Mouse (Mus musculus): Measurements from ENCODE around the gene Sp6.

Gene Sp6

DNA sequence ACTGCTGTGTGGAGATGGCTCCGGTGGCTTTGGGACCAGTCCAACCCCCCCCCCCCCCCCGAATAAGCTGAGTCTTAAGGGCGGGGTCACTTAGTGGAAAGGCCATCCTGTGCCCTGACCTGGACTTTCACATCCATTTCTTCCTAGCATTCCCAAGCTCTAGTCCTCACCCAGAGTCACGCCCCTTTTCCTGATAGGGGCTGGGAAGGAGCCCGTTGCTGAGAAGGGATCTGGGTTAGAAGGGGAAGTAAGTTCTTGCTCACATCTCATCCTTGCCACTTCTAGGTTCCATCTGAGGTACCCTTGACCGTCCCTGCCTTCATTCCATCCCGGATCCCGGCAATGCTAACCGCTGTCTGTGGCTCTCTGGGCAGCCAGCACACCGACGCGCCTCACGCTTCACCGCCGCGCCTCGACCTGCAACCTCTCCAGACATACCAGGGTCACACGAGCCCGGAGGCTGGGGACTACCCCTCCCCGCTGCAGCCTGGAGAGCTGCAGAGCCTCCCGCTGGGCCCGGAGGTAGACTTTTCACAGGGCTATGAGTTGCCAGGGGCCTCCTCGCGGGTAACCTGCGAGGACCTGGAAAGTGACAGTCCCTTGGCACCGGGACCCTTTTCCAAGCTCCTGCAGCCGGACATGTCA is 8.0 kb downstream of the Sp6 start:
- DNase-seq (ENCODE audit: low read depth, low spot score): peak; percentile 68

DNA sequence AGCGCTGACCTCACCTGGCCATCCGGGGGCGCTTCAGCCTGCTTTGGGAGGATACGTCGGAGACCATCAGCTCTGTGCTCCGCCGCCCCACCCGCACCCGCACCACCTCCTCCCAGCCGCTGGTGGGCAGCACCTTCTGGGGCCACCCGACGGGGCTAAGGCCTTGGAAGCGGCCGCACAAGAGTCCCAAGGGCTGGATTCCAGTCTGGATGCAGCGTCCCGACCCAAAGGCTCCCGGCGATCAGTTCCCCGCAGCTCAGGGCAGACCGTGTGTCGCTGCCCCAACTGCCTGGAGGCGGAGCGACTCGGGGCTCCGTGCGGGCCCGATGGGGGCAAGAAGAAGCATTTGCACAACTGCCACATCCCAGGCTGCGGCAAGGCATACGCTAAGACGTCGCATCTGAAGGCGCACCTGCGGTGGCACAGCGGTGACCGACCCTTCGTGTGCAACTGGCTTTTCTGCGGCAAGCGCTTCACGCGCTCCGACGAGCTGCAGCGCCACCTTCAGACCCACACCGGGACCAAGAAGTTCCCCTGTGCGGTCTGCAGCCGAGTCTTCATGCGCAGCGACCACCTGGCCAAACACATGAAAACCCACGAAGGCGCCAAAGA is 8.8 kb downstream of the Sp6 start:
- DNase-seq (ENCODE audit: low read depth, low spot score): peak; percentile 95

DNA sequence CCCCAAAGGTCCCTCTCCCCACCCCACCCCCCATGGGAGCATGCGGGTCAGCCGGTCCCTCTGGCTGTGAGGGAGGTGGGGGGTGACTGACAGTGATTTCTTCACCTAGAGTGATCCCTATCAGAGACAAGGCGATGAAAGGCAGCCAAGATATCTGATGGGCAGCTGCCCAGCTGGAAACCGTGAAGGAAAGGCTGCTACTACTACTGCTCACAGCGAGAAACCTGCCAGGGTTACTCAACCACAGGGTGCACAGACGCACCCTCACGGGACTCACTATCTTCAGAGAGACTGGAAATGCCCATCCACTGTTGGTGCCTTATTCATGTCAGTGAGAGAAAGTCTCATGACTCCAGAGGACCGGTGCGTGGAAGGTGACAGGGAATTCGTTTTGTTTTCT is 11.8 kb downstream of the Sp6 start:
- no peak for DNase-seq (ENCODE audit: low read depth, low spot score)

DNA sequence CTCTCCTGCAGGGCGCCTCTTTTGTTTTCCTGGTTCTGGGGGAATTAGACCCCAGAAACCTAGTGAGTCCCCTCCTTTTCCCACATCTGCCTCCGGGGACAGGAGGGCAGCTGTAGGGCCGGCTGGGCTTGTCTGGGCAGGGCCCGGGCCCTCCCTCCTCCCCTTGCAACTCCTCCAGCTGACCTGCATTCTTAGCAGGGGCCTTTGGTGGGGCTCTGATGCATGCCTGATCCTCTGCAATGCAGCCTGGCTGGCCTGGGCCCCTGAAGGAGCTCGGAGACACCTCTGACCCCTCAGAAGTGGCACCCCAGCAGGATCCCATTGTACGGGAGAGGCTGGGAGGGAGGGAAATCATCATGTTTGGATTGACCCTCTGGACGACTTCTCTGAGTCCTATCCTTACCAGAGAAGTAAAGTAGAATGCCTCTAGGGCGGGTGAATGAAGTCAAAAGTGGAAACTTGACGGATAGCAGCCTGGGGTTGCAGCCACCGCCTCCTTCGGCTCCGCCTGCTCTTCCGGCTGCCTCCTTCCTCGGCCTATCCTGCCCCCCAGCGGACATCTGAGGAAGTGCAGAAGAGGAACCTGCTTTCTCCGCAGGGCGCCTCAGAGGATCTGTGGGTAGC is 12.6 kb downstream of the Sp6 start:
- peak; percentile 95 for DNase-seq (ENCODE audit: low read depth, low spot score)

DNA sequence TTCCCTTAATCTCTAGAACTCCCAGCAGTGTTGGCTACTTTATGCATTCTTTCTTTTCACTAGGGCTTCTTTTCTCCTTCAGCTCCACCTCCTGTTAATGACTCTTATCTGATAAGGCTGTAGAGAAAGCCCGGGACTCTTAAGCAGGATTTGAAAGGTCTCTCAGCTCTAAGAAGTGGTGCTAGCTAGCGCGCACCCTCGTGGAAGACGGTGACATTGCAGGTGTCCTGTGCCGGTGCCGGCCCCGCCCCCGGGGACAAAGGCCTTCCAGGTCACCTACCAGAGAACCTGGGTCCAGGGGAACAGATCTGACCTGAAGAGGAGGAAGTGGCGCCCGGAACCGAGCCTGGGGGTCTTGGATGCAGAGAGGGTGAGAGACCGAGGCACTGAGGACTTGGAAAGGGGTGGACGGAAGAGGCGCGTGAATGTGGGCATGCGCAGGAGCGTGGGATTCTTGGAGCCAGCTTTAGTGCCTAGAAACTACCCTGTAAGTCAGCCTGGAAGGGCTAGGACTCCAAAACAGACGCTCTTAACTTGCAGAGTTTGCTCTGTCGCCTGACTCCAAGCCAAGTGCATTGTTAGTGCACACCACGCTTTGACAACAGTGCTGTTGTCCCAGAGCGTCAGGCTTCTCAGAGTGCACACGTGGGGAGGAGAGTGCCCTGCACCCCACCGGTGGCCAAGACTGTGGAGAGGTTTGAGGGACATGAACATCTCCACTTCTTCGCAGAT is 16.7 kb downstream of the Sp6 start, which contains the start of gene Scrn2:
Gene Scrn2, plus strand, starts transcription at position 253 of the 732 bp plus-strand sequence.
- peak; percentile 95 for DNase-seq (ENCODE audit: low read depth, low spot score)

DNA sequence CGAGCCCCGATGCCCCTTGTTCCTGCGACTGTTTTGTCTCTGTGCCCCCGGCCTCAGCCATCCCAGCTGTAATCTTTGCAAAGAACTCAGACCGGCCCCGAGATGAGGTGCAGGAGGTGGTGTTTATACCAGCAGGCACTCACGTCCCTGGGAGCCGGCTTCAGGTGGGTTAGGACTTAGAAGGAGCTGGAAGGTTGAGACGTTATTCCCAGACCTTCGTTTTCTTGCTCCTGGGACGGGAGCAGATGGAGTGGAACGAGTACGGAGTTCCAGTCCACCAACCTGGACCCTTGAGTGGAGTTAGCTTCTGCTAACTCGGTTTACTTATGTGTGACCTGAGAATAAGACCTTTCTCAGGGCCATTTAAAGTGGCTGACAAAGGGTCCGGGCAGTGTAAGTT is 17.2 kb downstream of the Sp6 start:
- no peak for DNase-seq (ENCODE audit: low read depth, low spot score)

DNA sequence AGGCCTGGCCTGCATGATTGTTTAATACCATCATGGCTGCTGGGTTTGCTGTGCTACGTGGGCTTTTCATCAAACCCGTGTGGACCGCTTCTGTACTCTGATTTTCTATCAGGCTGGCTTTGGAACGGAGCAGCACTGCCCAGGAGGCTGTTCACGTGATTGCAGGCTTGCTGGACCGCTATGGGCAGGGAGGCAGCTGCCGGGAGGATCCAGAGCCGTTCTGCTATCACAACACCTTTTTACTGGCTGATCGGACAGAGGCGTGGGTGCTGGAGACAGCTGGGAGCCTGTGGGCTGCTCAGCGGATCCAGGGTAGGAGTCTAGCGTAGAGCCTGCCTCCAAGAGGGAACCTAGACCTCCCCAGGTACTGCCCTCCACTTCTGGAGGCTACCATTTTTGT is 18.8 kb downstream of the Sp6 start:
- DNase-seq (ENCODE audit: low read depth, low spot score): no peak

DNA sequence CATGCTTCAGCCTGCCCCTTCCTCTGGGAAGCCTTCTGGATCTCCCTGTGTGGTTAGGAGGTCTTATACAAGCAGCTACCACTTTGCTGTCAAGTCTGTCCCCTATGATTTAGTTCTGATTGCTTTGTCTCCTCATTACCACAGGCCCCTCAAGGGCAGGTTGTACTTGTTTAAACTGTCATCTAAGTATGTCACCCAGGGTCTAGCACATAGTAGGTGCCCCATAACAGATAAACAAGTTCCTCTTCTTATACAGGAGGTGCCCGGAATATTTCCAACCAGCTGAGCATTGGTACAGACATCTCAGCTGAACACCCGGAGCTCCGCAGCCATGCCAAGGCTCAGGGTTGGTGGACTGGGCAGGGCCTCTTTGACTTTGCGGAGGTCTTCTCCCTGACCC is 19.3 kb downstream of the Sp6 start:
- DNase-seq (ENCODE audit: low read depth, low spot score): no peak

DNA sequence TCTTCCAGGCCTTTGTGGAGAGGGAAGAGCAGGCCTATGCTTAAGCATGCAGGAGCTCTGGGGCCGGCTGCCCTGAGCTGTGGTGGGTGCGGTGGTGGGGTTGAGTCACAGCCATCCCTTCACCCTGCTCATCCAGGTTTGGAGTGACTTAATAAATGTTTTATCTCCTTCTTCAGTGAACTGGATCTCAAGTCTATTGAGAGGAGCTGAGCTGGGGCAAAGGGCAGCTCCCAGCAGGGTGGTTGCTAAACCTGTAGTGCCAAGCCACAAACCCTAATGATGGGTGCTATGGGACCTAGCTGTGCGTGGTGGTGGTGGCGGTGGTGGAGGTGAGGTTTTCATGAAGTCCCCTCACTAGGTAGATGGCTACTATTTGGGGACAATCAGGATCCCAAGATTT is 20.6 kb downstream of the Sp6 start:
- DNase-seq (ENCODE audit: low read depth, low spot score): no peak

DNA sequence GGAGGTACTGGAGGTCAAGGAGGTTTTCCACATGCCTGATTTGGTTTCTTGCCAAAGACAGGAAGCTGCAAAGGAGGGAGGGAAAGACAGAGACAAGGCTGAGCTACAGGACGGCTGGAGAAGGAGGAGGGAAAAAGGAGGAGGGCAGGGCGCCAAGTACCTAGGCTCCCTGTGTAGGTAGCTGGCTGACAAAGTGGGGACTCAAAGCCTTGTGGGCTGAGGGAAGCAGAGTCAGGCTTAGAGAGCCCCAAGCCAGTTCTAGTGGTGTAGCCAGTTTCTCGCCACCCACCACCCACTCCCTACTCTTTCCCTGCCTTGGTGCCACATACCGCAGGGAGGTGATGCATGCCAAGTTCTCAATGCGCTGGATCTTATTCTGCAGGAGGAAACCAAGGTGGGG is 22.9 kb downstream of the Sp6 start:
- DNase-seq (ENCODE audit: low read depth, low spot score): no peak

DNA sequence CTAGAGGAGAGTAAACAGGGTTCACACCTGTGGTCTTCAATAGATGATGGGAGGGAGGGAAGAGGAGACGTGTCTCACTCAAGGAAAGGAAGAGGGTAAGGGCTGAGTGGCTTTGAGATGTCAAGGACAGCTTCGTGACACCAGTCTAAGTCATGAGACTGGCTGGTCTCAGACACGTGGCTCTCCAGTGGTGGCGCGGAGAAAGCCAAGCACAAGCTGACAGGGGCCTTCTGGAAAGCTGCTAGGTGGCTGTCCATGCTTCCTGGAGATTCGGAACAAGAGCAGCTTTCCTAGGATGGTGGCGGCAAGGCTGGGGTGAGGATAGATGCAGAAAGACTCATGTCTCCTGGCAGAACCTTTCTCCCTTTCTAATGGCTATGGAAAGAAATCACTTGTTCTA is 25.7 kb downstream of the Sp6 start:
- peak; percentile 46 for DNase-seq (ENCODE audit: low read depth, low spot score)

DNA sequence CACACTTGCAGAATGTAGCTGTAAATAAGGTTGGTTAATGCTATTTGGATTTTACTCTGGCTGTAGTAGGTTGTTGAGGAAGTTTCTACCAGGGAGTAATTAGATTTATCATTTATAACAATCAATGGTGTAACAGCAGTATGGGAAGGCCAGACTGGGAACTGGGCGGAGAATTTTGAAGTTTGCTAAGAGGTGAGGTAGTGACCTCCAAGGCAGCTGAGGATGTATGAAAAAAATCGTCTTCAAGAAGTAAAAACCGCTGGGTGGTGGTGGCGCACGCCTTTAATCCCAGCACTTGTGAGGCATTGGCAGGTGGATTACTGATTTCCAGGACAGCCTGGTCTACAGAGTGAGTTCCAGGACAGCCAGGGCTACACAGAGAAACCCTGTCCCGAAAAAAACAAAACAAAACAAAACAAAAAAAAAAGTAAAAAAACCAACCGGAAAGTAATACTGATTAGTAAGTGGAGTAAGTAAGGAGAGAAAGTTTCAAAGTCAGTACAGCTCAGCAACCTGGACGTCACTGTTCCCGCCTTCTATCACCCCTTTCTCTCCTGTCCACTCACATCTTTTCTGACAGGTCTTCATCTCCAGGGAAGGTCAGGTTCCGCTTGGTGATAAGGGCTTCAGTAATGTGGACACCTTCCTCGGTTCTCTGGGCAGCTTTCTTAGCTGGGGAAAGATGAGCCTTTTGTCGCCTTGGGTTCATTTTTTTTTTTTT is 27.3 kb downstream of the Sp6 start:
- no peak for DNase-seq (ENCODE audit: low read depth, low spot score)

DNA sequence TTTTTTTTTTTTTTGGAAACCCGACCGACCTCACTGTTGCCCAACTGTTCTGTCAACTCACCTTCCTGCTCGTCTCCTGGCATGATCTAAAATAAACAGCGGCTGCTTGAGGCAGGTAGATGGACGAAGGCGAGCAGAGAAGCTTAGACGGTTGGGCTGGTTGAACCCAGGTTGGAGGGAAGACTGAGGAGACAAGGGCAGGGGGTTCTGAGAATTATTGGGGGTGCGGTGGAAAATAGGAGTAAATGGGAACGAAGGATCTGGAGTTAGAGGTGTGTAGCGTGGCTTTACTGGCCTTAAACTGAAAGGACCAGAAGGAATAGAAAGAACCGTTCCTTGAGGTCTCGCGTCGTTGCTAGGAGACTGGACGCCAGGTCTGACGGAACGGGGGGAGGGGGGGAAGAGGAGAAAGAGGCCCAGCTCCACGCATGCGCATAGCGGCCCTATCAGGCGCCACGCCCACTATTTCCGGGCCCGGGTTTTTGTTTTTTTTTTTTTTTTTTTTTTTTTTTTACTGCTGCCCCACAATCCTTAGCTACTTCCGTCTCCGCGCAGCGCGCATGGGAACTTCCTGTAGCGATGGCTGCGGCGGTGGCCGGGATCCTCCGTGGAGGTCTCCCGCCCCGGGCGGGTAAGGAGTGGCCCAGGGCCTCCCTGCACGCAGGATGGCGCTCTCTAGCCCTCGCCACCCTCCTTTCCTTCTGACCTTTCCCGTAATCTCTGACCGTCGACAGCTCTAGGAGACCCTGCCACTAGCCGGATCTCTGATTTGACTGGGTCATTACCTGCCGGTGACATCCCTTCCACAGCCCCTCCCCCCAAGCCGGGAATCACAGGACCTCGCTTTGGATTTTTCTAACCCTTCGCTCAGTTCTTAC is 28.1 kb downstream of the Sp6 start, which contains the start of the genes Lrrc46 and Mrpl10:
Gene Lrrc46, minus strand, starts transcription at position 386 of the 878 bp plus-strand sequence.
Gene Mrpl10, plus strand, starts transcription at position 539 of the 878 bp plus-strand sequence.
- peak; percentile 96 for DNase-seq (ENCODE audit: low read depth, low spot score)

DNA sequence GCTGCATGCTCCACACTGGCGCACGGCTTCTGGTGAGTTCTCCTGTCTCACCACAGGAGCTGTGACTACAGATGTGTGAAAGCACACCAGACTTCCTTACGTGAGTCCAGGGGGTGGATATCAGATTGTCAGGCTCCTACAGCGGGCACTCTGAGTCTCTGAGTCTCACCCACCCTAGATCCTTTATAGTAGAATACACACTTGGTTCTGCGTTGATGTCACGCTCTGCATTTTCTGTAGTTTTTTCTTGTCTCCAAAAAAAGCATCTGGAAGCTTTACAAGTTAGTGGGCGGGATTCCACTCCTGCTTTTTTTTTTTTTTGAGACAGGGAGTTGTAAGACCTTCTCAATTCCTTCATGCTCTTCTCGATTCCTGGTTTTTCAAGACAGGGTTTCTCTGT is 31.7 kb downstream of the Sp6 start:
- DNase-seq (ENCODE audit: low read depth, low spot score): no peak

DNA sequence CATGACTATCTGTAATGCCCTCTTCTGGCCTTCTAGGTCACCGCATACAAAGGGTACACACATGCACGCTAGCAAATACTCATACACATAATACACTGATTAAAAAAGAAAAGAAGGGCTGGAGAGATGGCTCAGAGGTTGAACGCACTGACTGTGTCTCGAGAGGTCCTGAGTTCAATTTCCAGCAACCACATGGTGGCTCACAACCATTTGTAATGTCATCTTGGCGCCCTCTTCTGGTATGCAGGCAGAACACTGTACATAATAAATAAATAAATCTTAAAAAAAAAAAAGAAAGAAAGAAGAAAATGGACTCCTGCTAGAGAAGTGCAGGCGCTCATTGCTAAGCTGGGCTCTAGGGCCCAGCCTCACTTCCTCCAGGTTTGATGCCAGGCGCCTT is 32.7 kb downstream of the Sp6 start:
- peak; percentile 74 for DNase-seq (ENCODE audit: low read depth, low spot score)

DNA sequence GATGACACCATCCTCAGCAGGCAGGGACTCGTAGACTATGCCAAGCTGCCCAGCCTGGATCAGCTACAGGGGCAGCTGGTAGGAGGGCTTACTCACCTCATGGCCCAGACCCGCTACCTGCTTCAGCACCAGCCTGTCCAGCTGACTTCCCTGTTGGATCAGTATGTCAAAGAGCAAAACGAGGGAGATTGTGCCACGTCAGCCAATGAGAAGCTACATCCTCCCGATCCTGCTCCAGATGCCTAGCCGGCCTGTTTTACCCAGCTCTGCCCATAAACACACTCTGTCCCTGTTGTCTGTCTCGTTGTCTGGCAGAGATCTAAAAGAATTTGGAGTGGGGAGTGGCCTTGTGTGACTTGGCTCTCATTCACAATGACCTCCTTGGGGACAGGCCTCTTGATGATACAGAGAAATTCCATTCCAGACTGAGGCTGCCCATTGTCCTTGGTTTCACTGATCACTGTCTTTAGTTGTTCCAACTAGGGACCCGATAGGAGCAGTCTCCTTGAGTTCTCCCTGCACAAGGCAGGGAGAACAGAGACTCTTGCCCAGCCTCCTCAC is 35.0 kb downstream of the Sp6 start:
- DNase-seq (ENCODE audit: low read depth, low spot score): peak; percentile 57

DNA sequence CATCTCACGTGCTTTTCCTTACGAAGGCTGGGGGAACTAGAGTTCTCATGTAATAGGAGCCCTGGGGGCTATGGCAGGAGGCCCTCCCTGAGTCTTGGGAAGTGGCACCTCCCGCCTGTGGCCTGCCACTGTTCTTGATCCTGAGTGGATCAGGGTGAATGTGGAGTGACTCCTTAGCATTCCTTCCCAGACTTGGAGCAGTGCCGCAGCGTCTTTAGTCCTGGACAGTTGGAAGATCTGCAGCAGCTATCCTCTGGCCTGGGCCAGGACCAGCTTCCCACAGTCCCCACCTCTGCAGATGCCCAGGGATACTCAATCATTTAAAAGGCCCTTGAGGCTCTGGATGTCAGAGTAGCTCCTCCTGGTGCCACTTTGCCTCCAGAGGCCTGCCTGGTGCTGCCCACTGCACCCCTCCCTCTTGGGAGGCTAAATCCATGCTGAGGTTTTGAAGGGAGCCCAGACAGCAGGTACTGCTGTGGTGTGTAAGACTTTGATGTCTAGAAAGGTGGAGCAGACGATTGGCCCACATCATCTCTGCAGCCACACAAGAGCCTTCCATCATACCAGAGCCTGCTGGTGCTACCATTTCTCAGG is 36.4 kb downstream of the Sp6 start:
- no peak for DNase-seq (ENCODE audit: low read depth, low spot score)

DNA sequence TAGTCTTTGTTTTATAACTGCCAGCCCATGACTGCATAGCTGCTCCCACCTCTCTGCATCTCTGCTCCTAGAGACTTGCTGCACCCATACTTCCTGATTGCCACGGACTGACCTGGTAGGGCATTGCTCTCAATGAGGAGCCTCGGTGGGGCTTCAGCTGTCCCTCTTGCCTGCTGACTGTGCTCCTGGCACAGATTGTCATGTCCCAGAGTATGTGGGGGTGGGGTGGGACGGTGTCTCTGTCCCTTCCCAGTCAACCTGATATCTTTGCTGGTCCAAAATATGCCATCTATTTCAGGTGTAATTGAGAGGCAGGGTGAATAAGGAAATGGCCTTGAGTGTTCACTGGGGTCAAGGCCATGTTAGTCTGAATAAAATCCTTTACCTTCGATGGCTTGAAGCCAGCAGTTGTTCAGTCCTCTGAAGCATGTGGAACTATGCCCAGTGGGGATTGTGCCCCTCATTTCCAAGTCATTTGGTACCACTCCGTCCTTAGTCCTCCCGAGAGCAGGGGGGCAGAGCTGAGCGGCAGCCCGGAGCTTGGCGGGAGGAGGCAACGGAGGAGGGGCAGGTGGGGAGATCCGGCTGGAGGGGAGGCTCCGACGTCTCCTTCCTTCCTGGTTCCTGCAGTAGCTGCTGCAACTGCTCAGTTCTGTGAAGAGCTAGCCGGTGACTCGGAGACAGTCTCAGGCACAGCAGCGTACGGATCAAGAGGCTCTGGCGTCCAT is 37.2 kb downstream of the Sp6 start, which contains the start of gene Osbpl7:
Gene Osbpl7, plus strand, starts transcription at position 413 of the 728 bp plus-strand sequence.
- peak; percentile 56 for DNase-seq (ENCODE audit: low read depth, low spot score)

DNA sequence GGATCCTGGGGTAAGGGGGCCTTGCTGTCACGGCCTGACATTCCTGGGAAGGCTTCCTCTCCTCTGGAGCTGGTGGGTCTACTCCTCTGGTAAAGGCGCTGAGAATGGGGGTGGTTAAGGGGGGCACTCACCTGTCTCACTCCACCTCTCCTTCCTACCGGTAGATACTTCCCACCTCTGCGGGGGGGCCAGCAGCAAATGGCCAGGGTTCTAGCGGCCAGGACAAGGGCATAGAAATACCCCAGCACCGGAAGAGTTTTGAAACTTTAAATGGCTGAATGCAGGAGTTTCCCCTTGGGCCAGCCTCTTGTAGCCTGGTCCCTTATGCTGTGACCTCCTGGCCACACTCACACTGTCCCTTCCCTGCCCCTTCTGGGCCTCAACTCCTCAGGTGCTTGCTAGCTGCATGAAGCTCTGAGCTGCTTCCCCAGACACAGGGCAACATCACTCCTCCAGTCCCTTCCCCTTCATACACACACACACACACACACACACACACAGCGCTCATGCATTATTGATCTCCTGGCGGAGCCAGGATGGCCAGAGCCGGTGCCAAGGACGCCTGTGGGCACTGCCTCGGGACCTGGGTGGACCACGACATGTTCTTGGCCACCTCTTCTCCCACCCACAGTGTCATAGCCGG is 37.9 kb downstream of the Sp6 start:
- no peak for DNase-seq (ENCODE audit: low read depth, low spot score)
